Mouse (Mus musculus): ENCODE data around the gene Krtcap3.

Gene Krtcap3

DNA sequence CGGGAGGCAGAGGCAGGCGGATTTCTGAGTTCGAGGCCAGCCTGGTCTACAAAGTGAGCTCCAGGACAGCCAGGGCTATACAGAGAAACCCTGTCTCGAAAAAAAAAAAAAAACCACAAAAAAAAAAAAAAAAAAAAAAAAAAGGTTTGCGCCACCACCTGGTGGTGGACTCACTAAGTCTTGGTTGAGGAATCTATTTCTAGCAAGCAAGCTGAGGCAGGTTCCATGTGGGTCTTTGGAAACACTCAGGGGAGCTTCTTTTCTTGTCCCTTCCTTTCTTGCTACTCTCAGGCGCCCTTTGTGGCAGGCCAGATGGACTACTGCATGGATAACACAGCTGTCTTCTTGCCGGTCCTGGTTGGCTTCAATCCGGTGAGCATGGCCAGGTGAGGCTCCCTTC lies 50.4 kb downstream of the Krtcap3 start:
- DNase-seq (ENCODE audit: low spot score) = no peak
